Mouse (Mus musculus) embryonic stem cell, embryonic (primary cell): ENCODE results near the gene Tigd3.

Experiments used
- CTCF ChIA-PET, 4 experiments: fragments of 300-600 bp in 2 of 4; fragments of 350-600 bp in 2 of 4; sonication (Branson Sonifier 250); formaldehyde crosslinking; loops; one replicate each; lab custom pipeline; 2022; ENCODE audit warnings: inconsistent platforms in 2 of 4; lab: Charles Lee
- POLR2A ChIA-PET, 4 experiments: fragments of 300-600 bp in 2 of 4; fragments of 350-600 bp in 2 of 4; sonication (Branson Sonifier 250); formaldehyde crosslinking; loops; one replicate each; lab custom pipeline; 2022; ENCODE audit warnings: antibody characterized with exemption in 4 of 4, inconsistent platforms in 1 of 4; lab: Charles Lee

Tigd3 gene

GRCm38 (mm10) chr19:5841389-5841946 is 52.5 kb downstream of the Tigd3 start:
- CTCF ChIA-PET, result interaction anchor here (0.6 to 4.1 kb wide), 23 partner anchors 9 to 349 kb away, joined by 3 to 31 read pairs (median 4); partner anchors contain the start of gene Frmd8 (in 2 of the 4)

More at GRCm38 (mm10) chr19:5841389-5841946, 52.5 kb downstream of the Tigd3 start:
- POLR2A ChIA-PET, result interaction anchor here (0.6 to 41.1 kb wide), 98 partner anchors 5 to 1795 kb away, joined by 3 to 4129 read pairs (median 4); partner anchors contain the start of genes Frmd8 (in 3 of the 4), Cdca5 (in 2 of the 4), Cfl1 (in 2 of the 4) and Fam89b (in 2 of the 4)
